Mouse (Mus musculus) stomach, postnatal 0 days (tissue): ENCODE data around the gene Tmem39a. TPM values are rescaled to one million over a fixed set of nuclear protein-coding genes. Genes with fewer than 3 reads are reported as not detected.

Experiments used
- ATAC-seq: fragments of 200-750 bp; cut with Nextera tagmentation; 2 replicates; pipeline ENCODE4 v1.8.0; 2017; ENCODE audit not compliant: low FRiP score, low TSS enrichment
- DNase-seq: peaks from one replicate; pipeline ENCODE4 v3.0.0-alpha.2; 2016; ENCODE audit warnings: low spot score
- H3K27ac ChIP-seq: fragments of 300-500 bp; sonication (generic); replicated peaks from 2 replicates; pipeline ENCODE4 v1.5.1; 2014; ENCODE audit warnings: mild to moderate bottlenecking, control low read depth
- H3K27me3 ChIP-seq: fragments of 300-500 bp; sonication (generic); 2 replicates; pipeline ENCODE4 v1.6.1; 2014; ENCODE audit warnings: low read length; ENCODE audit not compliant: control insufficient read depth, insufficient read depth
- H3K36me3 ChIP-seq: fragments of 300-500 bp; sonication (generic); 2 replicates; pipeline ENCODE4 v1.6.1; 2014; ENCODE audit warnings: low read length, mixed read lengths; ENCODE audit not compliant: control insufficient read depth, insufficient read depth
- H3K4me1 ChIP-seq: fragments of 300-500 bp; sonication (generic); replicated peaks from 2 replicates; pipeline ENCODE4 v1.6.1; 2014; ENCODE audit warnings: antibody characterized with exemption; ENCODE audit not compliant: control insufficient read depth, insufficient read depth
- H3K4me2 ChIP-seq: fragments of 300-500 bp; sonication (generic); replicated peaks from 2 replicates; pipeline ENCODE4 v1.6.1; 2014; ENCODE audit warnings: low read depth, mild to moderate bottlenecking, control low read depth, moderate library complexity
- H3K4me3 ChIP-seq: fragments of 300-500 bp; sonication (generic); 2 replicates; pipeline ENCODE4 v1.5.1; 2014; ENCODE audit warnings: low read depth, low read length, control low read depth
- H3K9ac ChIP-seq: fragments of 300-500 bp; sonication (generic); 2 replicates; pipeline ENCODE4 v1.6.1; 2014; ENCODE audit warnings: mild to moderate bottlenecking, low read length, control low read depth, mixed read lengths
- H3K9me3 ChIP-seq: fragments of 300-500 bp; sonication (generic); 2 replicates; pipeline ENCODE4 v1.6.1; 2016; ENCODE audit warnings: low read length; ENCODE audit not compliant: control insufficient read depth
- CTCF ChIP-seq: IDR thresholded peaks from 2 replicates; pipeline ENCODE4 v1.5.1; 2016; ENCODE audit warnings: antibody characterized with exemption, low read depth, mild to moderate bottlenecking, moderate library complexity
- EP300 ChIP-seq: optimal IDR thresholded peaks from 2 replicates; pipeline ENCODE3; 2016; ENCODE audit warnings: antibody characterized with exemption
- WGBS: fragments of 180-500 bp; shearing (Covaris S2); extraction: QIAGEN DNeasy Blood & Tissue Kit; methylation state at CpG from one replicate; pipeline ENCODE4 v1.1.7; 2014; 5-methylcytosine and 5-hydroxymethylcytosine counted together
- polyA plus RNA-seq: library from polyadenylated mRNA; unstranded; fragments of >200 nt; fragmentation: Nextera tagmentation; extraction: Ambion mirVana; gene quantifications from 2 replicates; pipeline ENCODE4 v1.2.1, GENCODE M21; 2015

Gene Tmem39a
- polyA plus RNA-seq, 1 experiment from 2014 or later, result 48.9 TPM

- Histone ChIP-seq H3K4me1 (no peaks in the 10 kb centered on the region), H3K36me3 (no peaks in the 10 kb centered on the region), H3K9me3 (no peaks in the 10 kb centered on the region), H3K9ac (no peak overlapping the region), H3K27ac (no peak overlapping the region), H3K4me3 (no peak overlapping the region), H3K27me3 (no peaks in the 10 kb centered on the region), H3K4me2 (no peak overlapping the region)
- DNase-seq, result peak; percentile 60
- ATAC-seq, result 0 out of 2 replicates have a peak, but pooled peaks have one; percentile 59
- no peak for TF ChIP-seq EP300
- peak; percentile 83 for TF ChIP-seq CTCF
- WGBS, result 60% methylated on average over 6 of the region's 6 CpGs
Measured at GRCm38 (mm10) chr16:38632147-38632546, 73.6 kb downstream of the Tmem39a start.

- ATAC-seq (no peak), DNase-seq (no peak)
- Histone ChIP-seq H3K4me3 (no peak overlapping the region), H3K36me3 (0 out of 2 replicates have a peak, but pooled peaks cover 4% of the 10 kb centered on the region), H3K27me3 (no peaks in the 10 kb centered on the region), H3K4me2 (no peak overlapping the region), H3K9ac (no peak overlapping the region), H3K4me1 (no peaks in the 10 kb centered on the region), H3K27ac (no peak overlapping the region), H3K9me3 (no peaks in the 10 kb centered on the region)
- TF ChIP-seq CTCF, result no peak
- no peak for TF ChIP-seq EP300
- 69% methylated on average over 8 of the region's 8 CpGs for WGBS
Measured at GRCm38 (mm10) chr16:38635833-38636390, 77.4 kb downstream of the Tmem39a start.

GRCm38 (mm10) chr16:38636682-38637081 lies 78.2 kb downstream of the Tmem39a start:
- Histone ChIP-seq H3K36me3 (0 out of 2 replicates have a peak, but pooled peaks cover 4% of the 10 kb centered on the region), H3K9ac (no peak overlapping the region), H3K4me2 (no peak overlapping the region), H3K4me1 (no peaks in the 10 kb centered on the region), H3K9me3 (no peaks in the 10 kb centered on the region), H3K4me3 (no peak overlapping the region), H3K27ac (no peak overlapping the region), H3K27me3 (no peaks in the 10 kb centered on the region)
- 62% methylated on average over 9 of the region's 9 CpGs for WGBS
- TF ChIP-seq EP300 (no peak), CTCF (no peak)
- no peak for ATAC-seq
- DNase-seq, result no peak

- no peaks in the 10 kb centered on the region for H3K27me3 ChIP-seq
- no peak for DNase-seq
- H3K27ac ChIP-seq, result no peak overlapping the region
- no peak for ATAC-seq
- H3K4me1 ChIP-seq, result no peaks in the 10 kb centered on the region
- 68% methylated on average over 10 of the region's 10 CpGs for WGBS
- no peaks in the 10 kb centered on the region for H3K9me3 ChIP-seq
- H3K4me3 ChIP-seq, result no peak overlapping the region
- no peak overlapping the region for H3K4me2 ChIP-seq
- no peak overlapping the region for H3K9ac ChIP-seq
- no peak for TF ChIP-seq EP300
- no peak for TF ChIP-seq CTCF
- H3K36me3 ChIP-seq, result 0 out of 2 replicates have a peak, but pooled peaks cover 4% of the 10 kb centered on the region
Measured at GRCm38 (mm10) chr16:38637085-38637484, 78.6 kb downstream of the Tmem39a start.

Other genes with a start within 250 kb of the Tmem39a start
- 0.27 and 0.44 TPM in 2 replicates for gene Maats1, start 216.6 kb upstream of the Tmem39a start, polyA plus RNA-seq
- 301 and 327 TPM in 2 replicates for gene Cox17, start 211.7 kb upstream of the Tmem39a start, polyA plus RNA-seq
- gene Gm21987, start 211.7 kb upstream of the Tmem39a start, polyA plus RNA-seq, result not detected in 2 replicates
- 10.4 and 11.5 TPM in 2 replicates for gene Popdc2, start 196.5 kb upstream of the Tmem39a start, polyA plus RNA-seq
- 0.11 and 0.34 TPM in 2 replicates for gene Pla1a, start 125.6 kb upstream of the Tmem39a start, polyA plus RNA-seq
- 44.4 and 46.7 TPM in 2 replicates for gene Adprh, start 106.0 kb upstream of the Tmem39a start, polyA plus RNA-seq
- 0.45 and 0.59 TPM in 2 replicates for gene Cd80, start 103.1 kb upstream of the Tmem39a start, polyA plus RNA-seq
- 14.6 and 15.5 TPM in 2 replicates for gene Timmdc1, start 36.0 kb upstream of the Tmem39a start, polyA plus RNA-seq
- 16.0 and 16.3 TPM in 2 replicates for gene Poglut1, start 8.4 kb upstream of the Tmem39a start, polyA plus RNA-seq
- 3.1 and 3.4 TPM in 2 replicates for gene Arhgap31, start 154.6 kb downstream of the Tmem39a start, polyA plus RNA-seq
- 9.1 and 9.3 TPM in 2 replicates for gene B4galt4, start 183.6 kb downstream of the Tmem39a start, polyA plus RNA-seq
- gene Upk1b, start 241.6 kb downstream of the Tmem39a start, polyA plus RNA-seq, result 34.4 and 40.2 TPM in 2 replicates